Mouse (Mus musculus) testis, adult 2 months (tissue): ENCODE measurements at regions not wholly inside any gene's neighbourhood (a gene's known extent, or its start where the extent isn't known, plus 50 kb on each side); places are given as distances from the start of the nearest gene placed in this dataset.

Source experiments
- CTCF ChIP-seq: fragments of 200-500 bp; IDR thresholded peaks from 2 replicates; pipeline ENCODE4 v1.5.1; 2012; ENCODE audit warnings: low read depth, mild to moderate bottlenecking, inconsistent platforms, low read length, moderate library complexity; ENCODE audit not compliant: control insufficient read depth, insufficient read depth, insufficient replicate concordance
- POLR2A ChIP-seq: fragments of 200-500 bp; IDR thresholded peaks from 2 replicates; pipeline ENCODE4 v1.6.1; 2012; ENCODE audit warnings: low read depth, mild to moderate bottlenecking, inconsistent platforms, low read length, moderate library complexity; ENCODE audit not compliant: control insufficient read depth

- TF ChIP-seq POLR2A (no peak), CTCF (no peak)
Measured at GRCm38 (mm10) chr11:89192815-89193214, 109.3 kb downstream of the Nog start.
